Mouse (Mus musculus) left cerebral cortex, adult 6 months (tissue): ENCODE measurements around the gene Lrrc28. TPM values are rescaled to one million over a fixed set of nuclear protein-coding genes. Genes with fewer than 3 reads are reported as not detected.

Source experiments
- long read RNA-seq, 2 experiments: library from polyadenylated mRNA; unstranded; transcript quantifications; one replicate each; pipeline ENCODE4 v2.0.0; 2019 to 2020
- polyA plus RNA-seq: library from polyadenylated mRNA; unstranded; fragments of <200 nt; fragmentation: Nextera tagmentation; gene quantifications from 2 replicates; pipeline ENCODE4 v1.2.3, GENCODE M21; 2021

Lrrc28 gene
- 28.1 and 30.7 TPM in 2 replicates for polyA plus RNA-seq
- long read RNA-seq, experiment 1, transcript Lrrc28-204 (9 exons, 2,761 nt) = minor isoform, 5 of 122 reads
- long read RNA-seq, experiment 1, transcript Lrrc28-202 (10 exons, 2,923 nt) = major isoform, 17 of 122 reads
- long read RNA-seq, experiment 1, partial matches to known transcripts = 17 of 122 reads
- long read RNA-seq, experiment 1, other reads (novel, unspliced or antisense) = 81 of 122 reads
- long read RNA-seq, experiment 2, partial matches to known transcripts = 10 of 19 reads
- long read RNA-seq, experiment 2, other reads (novel, unspliced or antisense) = 7 of 19 reads

GRCm38 (mm10) chr7:67644833-67645680 lies at the start of gene Lrrc28:
Gene Lrrc28 (minus strand): TSS chr7:67645268.

DNA sequence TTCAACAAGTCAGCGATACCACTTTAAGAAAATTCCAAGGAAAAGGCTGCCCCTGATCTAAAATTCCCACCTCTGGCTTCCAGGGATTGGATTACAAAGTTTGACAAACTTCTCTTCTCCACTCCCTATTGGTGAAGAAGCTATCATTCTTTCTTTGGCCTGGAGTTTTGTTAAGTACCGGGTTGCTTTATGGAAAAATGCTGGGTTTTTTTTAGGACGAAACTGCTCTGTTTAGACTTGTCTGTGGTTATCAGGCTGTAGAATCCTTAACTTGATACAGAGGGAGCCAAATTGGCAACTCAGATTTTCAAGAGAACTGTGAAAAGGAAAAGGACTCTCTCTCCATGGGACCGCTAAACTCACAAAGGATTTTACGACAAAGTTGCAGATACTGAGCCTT lies 2.2 kb upstream of the Lrrc28 start, which contains the start of gene Ttc23:
TSS of gene Ttc23 (plus strand) at position 134 of the 400 bp plus-strand sequence.

Other genes starting within 250 kb of the Lrrc28 start
- 2.2 and 2.3 TPM in 2 replicates for gene Ttc23, start 2.1 kb upstream of the Lrrc28 start, polyA plus RNA-seq
- 5.1 and 5.2 TPM in 2 replicates for gene Synm, start 114.5 kb upstream of the Lrrc28 start, polyA plus RNA-seq